Mouse (Mus musculus): ENCODE data around the gene Exoc3l. TPM values are rescaled to one million over a fixed set of nuclear protein-coding genes. Genes with fewer than 3 reads are reported as not detected.

The Exoc3l gene
- polyA plus RNA-seq, 1 experiment from 2014 or later = 5.1 TPM

DNA sequence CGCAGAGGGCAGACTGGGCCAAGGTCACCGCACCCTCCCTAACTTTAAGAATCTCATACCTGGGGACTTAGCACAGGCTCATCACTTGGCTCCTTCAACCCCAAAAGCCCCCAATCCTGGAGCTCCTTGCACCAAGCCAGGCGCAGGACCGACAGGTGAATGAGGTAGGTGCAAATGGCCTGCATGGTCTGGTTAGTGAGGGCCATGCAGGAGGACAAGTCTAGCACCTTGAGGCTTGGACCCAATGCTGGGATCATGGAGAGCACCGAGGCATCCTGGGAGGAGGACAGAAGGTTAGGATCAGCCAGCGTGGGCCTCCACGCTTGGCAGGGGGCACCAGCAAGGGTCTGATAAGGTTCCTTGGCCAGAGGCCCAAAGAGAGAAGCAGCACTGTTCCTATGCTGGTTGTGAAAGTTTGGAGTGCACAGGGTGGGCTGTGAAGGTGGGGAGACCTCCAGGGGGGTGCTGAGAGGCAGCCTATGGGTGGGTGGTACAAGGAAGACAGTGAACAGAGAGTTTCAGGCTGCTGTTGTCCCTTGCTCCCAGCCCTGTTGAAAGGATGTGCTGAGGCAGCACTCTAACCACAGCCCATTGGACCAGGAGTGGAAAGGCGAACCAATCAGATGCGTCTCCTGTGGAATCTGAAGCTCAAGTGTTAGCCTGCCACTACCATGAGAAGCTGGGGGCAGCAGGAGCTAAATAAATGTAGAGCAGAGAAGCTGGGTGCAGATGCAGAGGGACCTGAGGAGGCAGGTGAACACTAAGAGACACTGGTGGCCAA is 17.9 kb upstream of the Exoc3l start:
- DNase-seq (ENCODE audit: low spot score) = no peak

DNA sequence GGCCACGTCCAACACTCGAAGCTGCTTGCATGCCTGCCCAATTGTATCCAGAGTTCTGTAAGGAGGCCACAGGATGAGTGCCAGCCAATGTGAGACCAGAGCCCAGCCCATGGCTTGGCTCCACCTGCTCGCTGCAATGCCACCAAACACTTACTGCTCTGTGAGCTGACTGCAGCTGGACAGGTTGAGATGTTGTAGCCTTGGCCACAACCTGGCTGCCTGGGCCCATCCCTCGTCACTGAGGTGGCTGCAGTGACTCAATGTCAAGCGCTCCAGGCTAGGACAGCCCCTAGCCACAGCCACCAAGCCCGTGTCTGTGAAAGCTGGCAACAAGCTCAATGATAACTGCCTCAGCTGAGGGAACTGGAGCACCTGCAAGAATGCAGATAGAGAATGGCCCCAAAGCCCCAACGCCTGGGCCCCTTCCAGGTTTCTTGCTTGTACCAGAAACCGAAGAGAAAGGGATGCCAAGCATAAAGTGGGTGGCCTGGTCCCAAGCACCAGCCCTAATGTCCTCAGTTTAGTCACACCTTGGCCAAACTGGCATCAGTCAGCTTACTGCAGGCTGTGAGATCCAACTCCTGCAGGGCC is 17.1 kb upstream of the Exoc3l start:
- no peak for DNase-seq (ENCODE audit: low spot score)

GRCm38 (mm10) chr8:105311718-105312117 is 15.8 kb upstream of the Exoc3l start:
- no peak for DNase-seq (ENCODE audit: low spot score)

DNA sequence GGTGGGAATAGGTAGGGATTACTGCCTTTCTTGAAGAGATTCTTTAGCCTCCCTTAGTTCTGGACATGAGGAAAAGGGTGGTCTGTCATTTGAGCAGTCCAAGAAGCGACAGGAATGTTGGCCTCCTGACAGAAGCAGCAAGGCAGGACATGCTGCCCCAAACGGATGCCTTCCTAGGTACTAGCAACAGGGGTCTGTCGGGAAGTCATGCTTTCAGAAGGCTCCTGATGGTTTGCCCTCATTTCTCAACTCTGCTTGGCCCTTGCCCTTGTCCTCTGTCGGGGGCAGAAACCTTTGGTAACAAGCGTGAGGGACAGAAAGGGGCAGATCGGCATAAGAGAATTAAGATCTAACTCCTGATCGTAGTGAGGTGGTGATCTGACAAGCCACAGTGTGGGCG is 14.2 kb upstream of the Exoc3l start:
- DNase-seq (ENCODE audit: low spot score) = no peak

DNA sequence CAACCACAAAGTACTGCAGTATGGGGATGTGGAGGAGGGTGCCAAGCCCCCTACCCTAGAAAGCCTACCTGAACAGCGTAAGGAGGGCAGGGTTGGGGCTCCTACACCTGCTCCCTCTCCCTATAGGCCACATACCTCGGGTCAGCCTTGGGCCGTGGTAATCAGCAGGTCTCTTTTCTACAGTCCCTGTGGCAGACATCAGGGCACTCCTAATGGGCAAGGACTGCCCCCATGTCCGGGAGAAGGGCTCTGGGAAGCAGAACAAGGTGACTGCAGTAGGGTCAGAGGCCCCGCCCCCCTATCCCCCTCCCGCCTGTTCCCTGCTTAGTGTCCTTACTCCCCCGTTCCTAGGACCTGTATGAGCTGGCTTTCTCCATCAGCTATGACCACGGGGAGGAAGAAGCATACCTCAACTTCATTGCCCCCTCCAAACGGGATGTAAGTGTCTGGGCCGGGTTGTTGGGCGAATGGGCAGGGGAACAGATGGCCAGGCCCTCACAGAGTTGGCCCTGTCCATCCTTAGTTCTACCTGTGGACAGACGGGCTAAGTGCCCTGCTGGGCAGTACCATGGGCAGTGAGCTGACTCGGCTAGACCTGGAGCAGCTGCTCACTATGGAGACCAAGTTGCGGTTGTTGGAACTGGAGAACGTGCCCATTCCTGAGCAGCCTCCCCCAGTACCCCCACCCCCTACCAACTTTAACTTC is 13.4 kb upstream of the Exoc3l start:
- DNase-seq (ENCODE audit: low spot score) = no peak

GRCm38 (mm10) chr8:105308428-105308827 is 12.5 kb upstream of the Exoc3l start:
- no peak for DNase-seq (ENCODE audit: low spot score)

- DNase-seq (ENCODE audit: low spot score) = no peak
Observed at GRCm38 (mm10) chr8:105307670-105308069, 11.8 kb upstream of the Exoc3l start.

DNA sequence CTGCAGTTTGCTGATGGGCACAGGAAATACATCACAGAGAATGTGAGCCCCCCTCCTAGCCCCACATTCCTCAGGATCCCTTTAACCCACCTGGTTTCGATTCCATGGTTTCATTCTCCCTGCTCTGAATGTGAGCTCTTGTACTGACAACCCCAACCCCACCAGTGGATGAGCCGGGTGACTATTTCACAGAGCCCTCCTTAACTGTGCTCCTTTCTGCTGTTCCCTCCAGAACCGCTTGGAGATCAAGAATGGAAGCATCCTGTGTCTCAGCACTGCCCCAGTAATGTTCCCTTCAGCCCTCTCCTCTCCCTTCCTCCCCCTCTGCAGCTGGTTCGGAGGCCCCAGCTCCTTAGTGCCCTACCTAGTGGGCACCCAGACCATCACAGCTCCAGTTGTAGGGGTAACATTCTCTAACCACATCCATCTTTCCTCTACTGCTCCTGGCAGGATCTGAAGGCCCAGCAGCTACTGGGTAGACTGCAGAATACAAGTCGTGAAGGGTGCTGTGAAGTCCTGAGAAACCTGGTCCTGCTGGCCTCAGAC is 10.3 kb upstream of the Exoc3l start:
- DNase-seq (ENCODE audit: low spot score) = peak; percentile 45

DNA sequence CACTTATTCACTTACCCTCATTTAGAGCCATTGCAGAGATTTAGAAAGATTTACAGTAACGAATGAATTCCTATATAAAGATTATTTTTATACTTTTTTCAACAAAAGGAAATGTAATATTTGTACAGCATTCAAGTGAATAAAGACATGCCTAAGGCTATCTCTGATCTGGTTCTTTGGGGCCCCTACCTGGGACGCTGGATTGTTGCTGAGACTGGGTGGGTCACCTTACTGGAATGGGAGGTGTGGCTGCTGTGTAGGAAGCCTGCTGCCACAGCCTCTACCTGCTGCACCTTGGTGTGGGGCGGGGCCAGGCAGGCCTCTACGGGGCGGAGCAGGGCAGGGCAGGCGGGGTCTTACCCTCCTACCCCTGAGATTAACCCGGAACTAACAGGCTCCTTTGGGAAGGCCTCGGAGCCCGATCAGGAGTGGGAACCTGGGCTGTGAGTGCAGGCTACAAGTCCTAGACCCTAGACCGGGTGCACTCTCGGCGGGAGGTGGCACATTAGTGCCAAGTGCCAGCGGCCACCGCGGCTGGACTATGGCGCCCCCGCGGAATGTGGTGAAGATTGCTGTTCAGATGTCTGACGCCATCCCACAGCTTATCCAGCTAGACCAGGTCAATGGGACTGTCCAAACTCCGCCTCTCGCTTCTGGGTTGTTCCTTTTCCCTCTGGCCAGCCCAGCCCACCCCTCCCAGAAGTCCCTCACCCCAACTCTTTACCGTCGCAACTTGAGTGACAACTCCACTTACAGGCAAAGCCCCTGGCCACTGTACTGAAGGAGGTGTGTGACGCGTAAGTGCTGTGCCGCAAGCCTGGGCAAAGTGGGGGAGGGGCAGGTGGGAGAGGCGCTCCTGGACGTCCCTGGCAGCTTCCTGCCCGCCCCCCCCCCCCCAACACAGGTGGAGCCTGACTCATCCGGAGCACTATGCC is 9.6 kb upstream of the Exoc3l start, which contains the start of gene Elmo3:
TSS of gene Elmo3 (plus strand) at position 391 of the 935 bp plus-strand sequence.
- DNase-seq (ENCODE audit: low spot score) = peak; percentile 11

GRCm38 (mm10) chr8:105304325-105305210 is 8.7 kb upstream of the Exoc3l start:
- peak; percentile 45 for DNase-seq (ENCODE audit: low spot score)

GRCm38 (mm10) chr8:105303874-105304273 is 8.0 kb upstream of the Exoc3l start:
- DNase-seq (ENCODE audit: low spot score) = no peak

DNA sequence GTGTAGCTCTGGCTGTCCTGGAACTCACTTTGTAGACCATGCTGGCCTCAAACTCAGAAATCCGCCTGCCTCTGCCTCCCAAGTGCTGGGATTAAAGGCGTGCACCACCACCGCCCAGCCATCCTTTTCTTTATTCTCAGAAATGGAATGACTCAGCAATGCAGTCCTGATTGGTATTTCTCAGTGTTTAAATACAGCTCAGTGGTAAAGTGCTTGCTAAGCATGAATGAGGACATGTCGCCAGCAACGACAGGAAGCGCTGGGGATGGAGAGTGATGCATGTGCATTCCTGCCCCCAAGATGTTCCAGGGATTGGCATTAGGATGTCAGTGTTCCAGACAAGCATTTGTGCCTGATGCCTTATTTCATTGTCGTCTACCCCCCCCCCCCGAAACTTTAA is 7.5 kb upstream of the Exoc3l start:
- DNase-seq (ENCODE audit: low spot score) = no peak

GRCm38 (mm10) chr8:105299962-105300361 is 4.1 kb upstream of the Exoc3l start:
- no peak for DNase-seq (ENCODE audit: low spot score)

DNA sequence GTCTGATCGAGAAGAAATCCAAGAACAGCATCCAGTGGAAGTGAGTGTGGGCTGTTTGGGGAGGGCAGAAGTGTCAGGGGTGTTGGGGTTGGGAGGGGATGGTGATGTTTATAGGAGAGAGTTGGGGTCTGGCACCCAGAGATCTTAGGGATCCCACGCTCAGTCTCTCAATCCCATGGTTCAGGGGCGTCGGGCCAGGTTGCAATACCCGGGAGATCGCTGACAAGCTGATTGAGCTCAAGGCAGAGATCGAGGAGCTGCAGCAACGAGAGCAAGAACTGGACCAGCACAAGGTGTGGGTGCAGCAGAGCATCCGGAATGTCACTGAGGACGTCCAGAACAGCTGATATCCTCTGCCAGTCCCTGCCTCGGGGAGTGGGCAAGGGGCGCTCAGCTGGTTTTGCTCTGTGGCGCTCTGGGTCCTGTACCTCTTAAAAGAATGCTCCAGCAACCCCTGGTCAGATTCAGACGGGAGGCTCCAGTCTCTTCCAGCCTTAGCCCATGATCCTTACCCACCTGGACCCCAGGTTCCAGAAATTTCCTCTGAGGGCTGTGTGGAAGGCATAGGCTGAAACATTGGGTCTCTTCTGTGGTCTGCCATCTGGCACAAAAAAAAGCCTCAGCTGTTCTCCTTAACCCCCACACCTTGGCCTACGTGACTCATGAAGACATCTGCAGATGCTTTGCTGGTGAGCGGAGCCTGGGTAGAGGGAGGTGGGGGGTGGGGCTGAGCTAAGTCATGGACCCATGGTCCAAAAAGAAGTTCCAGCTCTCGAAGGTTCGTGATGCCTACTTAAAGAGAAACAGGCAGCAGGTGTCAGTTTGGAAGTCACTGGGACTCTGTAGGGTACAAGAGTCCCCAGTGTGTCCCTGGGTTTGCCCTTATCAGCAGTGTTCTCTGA is 2.7 kb upstream of the Exoc3l start:
- DNase-seq (ENCODE audit: low spot score) = peak; percentile 72

GRCm38 (mm10) chr8:105297511-105298192 is 1.8 kb upstream of the Exoc3l start, which contains the start of gene E2f4:
TSS of gene E2f4 (plus strand) at chr8:105297663.
- peak; percentile 91 for DNase-seq (ENCODE audit: low spot score)

DNA sequence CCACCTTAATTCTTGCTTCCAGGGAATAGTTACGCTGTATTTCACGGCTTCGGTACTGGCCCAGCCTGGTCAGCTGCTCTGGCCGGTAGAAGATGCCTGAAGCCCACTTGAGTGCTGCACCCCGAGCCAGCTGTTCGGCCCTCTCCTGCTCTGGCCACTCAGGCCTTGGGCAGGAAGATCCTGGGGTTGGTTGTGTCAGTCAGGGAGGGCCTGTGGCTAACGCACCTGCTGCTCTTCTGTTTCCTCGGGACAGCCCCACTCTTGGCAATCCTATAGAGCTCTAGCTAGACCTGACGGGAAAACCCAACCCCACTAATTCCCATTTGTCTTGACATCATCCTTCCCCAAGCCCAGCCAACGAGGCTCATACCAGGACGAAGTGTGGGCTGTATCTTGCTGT is 645 bp downstream of the Exoc3l start:
- no peak for DNase-seq (ENCODE audit: low spot score)

- no peak for DNase-seq (ENCODE audit: low spot score)
Observed at GRCm38 (mm10) chr8:105294776-105295175, 1.1 kb downstream of the Exoc3l start.

- DNase-seq (ENCODE audit: low spot score) = no peak
Observed at GRCm38 (mm10) chr8:105293405-105293804, 2.5 kb downstream of the Exoc3l start.

Data from thymus, postnatal 0 days (tissue).